Mouse (Mus musculus) embryonic fibroblast, embryonic 13.5 days (primary cell): ENCODE data around the gene Gm20388. TPM values are rescaled to one million over a fixed set of nuclear protein-coding genes. Genes with fewer than 3 reads are reported as not detected.
"Not testable (repeated sequence)": the region's sequence is repeated elsewhere in the genome, so short reads cannot be mapped to it uniquely, and the experiment has no call there.

Source experiments
- H3K27ac ChIP-seq: 2 replicates; pipeline ENCODE4 v1.5.1; 2012; ENCODE audit warnings: low read length, control low read depth, inconsistent platforms; ENCODE audit not compliant: insufficient read depth
- H3K4me1 ChIP-seq: 2 replicates; pipeline ENCODE4 v1.6.1; 2011; ENCODE audit warnings: low read length; ENCODE audit not compliant: control insufficient read depth, insufficient read depth
- H3K4me3 ChIP-seq: 2 replicates; pipeline ENCODE4 v1.5.1; 2011; ENCODE audit warnings: mild to moderate bottlenecking, control low read depth, low read length; ENCODE audit not compliant: insufficient read depth
- CTCF ChIP-seq: IDR thresholded peaks from 2 replicates; pipeline ENCODE4 v1.5.1; 2011; ENCODE audit warnings: mild to moderate bottlenecking, control low read depth, low read length, moderate library complexity, borderline replicate concordance; ENCODE audit not compliant: insufficient read depth
- POLR2A ChIP-seq: IDR thresholded peaks from 2 replicates; pipeline ENCODE4 v1.6.1; 2011; ENCODE audit warnings: low read depth, mild to moderate bottlenecking, control low read depth, low read length, moderate library complexity
- polyA plus RNA-seq: library from polyadenylated mRNA; stranded (reverse); fragments of >200 nt; gene quantifications from 2 replicates; pipeline ENCODE4 v1.2.4, GENCODE M21; 2011; ENCODE audit warnings: low read depth; ENCODE audit not compliant: missing spikeins, insufficient read length

The Gm20388 gene
- polyA plus RNA-seq, 1 experiment = 82.8 TPM

- TF ChIP-seq CTCF (no peak), POLR2A (peak; percentile 99)
- H3K4me1 ChIP-seq = 0 out of 2 replicates have a peak, but pooled peaks cover 4% of the 10 kb centered on the region
- H3K27ac ChIP-seq = 0 out of 2 replicates have a peak within 1 kb of the TSS, but pooled peaks have one; percentile 36
- H3K4me3 ChIP-seq = peak within 1 kb of the TSS; percentile 66
These were observed 3313.9 kb downstream of the Gm20388 start, which contains the start of gene Cdk10 for GRCm38 (mm10) chr8:123224278-123225266. Gene Cdk10, plus strand, starts transcription at chr8:123224842.

GRCm38 (mm10) chr8:123228416-123228815, 3317.8 kb downstream of the Gm20388 start:
- TF ChIP-seq CTCF = no peak
- TF ChIP-seq POLR2A = no peak
- no peak overlapping the region for H3K27ac ChIP-seq

GRCm38 (mm10) chr8:123230326-123230725, 3319.7 kb downstream of the Gm20388 start:
- H3K27ac ChIP-seq, H3K4me3 ChIP-seq, H3K4me1 ChIP-seq: not testable (repeated sequence)

More at GRCm38 (mm10) chr8:123228416-123228815, 3317.8 kb downstream of the Gm20388 start:
- Histone ChIP-seq H3K4me1 (no peaks in the 10 kb centered on the region), H3K4me3 (no peak overlapping the region)

- TF ChIP-seq POLR2A (no peak), CTCF (0 out of 2 replicates have a peak, but pooled peaks have one; percentile 7)
- Histone ChIP-seq H3K4me1 (peaks cover 4% of the 10 kb centered on the region; the same call in 1 of the 2 replicates), H3K27ac (no peak overlapping the region), H3K4me3 (no peak overlapping the region)
These were observed 3321.1 kb downstream of the Gm20388 start for GRCm38 (mm10) chr8:123231742-123232141.

- Histone ChIP-seq H3K4me3 (no peak overlapping the region), H3K4me1 (peaks cover 4% of the 10 kb centered on the region; the same call in 1 of the 2 replicates), H3K27ac (no peak overlapping the region)
- TF ChIP-seq POLR2A (no peak), CTCF (no peak)
These were observed 3321.9 kb downstream of the Gm20388 start for GRCm38 (mm10) chr8:123232553-123232952.

- peaks cover 4% of the 10 kb centered on the region; the same call in 1 of the 2 replicates for H3K4me1 ChIP-seq
- H3K27ac ChIP-seq = no peak overlapping the region
- TF ChIP-seq POLR2A (0 out of 2 replicates have a peak, but pooled peaks have one; percentile 1), CTCF (no peak)
- no peak overlapping the region for H3K4me3 ChIP-seq
These were observed 3322.7 kb downstream of the Gm20388 start for GRCm38 (mm10) chr8:123233300-123233699.

- no peak for TF ChIP-seq POLR2A
- Histone ChIP-seq H3K4me3 (no peak overlapping the region), H3K27ac (no peak overlapping the region)
These were observed 3323.1 kb downstream of the Gm20388 start for GRCm38 (mm10) chr8:123233760-123234159.

GRCm38 (mm10) chr8:123234918-123235519, 3324.4 kb downstream of the Gm20388 start:
- TF ChIP-seq CTCF (no peak), POLR2A (peak; percentile 28; the same call in 1 of the 2 replicates)
- peak overlapping the region; percentile 63; the same call in 1 of the 2 replicates for H3K4me3 ChIP-seq
- H3K4me1 ChIP-seq = peaks cover 4% of the 10 kb centered on the region; the same call in 1 of the 2 replicates
- no peak overlapping the region for H3K27ac ChIP-seq

More at GRCm38 (mm10) chr8:123233760-123234159, 3323.1 kb downstream of the Gm20388 start:
- H3K4me1 ChIP-seq = peaks cover 4% of the 10 kb centered on the region; the same call in 1 of the 2 replicates

- H3K27ac ChIP-seq = no peak within 1 kb of the TSS
- TF ChIP-seq CTCF (no peak), POLR2A (peak; percentile 58)
- H3K4me3 ChIP-seq = peak within 1 kb of the TSS; percentile 63
- peaks cover 4% of the 10 kb centered on the region; the same call in 1 of the 2 replicates for H3K4me1 ChIP-seq
These were observed 3325.2 kb downstream of the Gm20388 start, which contains the start of gene Spata2l for GRCm38 (mm10) chr8:123235520-123236497. Gene Spata2l, minus strand, starts transcription at chr8:123236233.
